Mouse (Mus musculus) forebrain, embryonic 14.5 days (tissue): Measurements from ENCODE around the gene Ttc13. TPM values are rescaled to one million over a fixed set of nuclear protein-coding genes. Genes with fewer than 3 reads are reported as not detected.
A peak's percentile ranks its signal among the peaks of the same experiment; 100 is the strongest.

Experiments
- ATAC-seq: fragments of 200-750 bp; cut with Nextera tagmentation; 2 replicates; pipeline ENCODE4 v1.8.0; 2017; ENCODE audit warnings: mild to moderate bottlenecking, moderate library complexity
- DNase-seq: peaks from one replicate; pipeline ENCODE4 v3.0.0-alpha.2; 2015; ENCODE audit warnings: low spot score
- H3K27ac ChIP-seq: fragments of 300-500 bp; sonication (generic); 2 replicates; pipeline ENCODE4 v1.5.1; 2014; ENCODE audit warnings: low read depth, mild to moderate bottlenecking, control low read depth, low read length, moderate library complexity
- H3K27me3 ChIP-seq: fragments of 300-500 bp; sonication (generic); replicated peaks from 2 replicates; pipeline ENCODE4 v1.6.1; 2014; ENCODE audit warnings: low read length, control low read depth, mixed read lengths; ENCODE audit not compliant: control insufficient read depth, insufficient read depth
- H3K36me3 ChIP-seq: fragments of 300-500 bp; sonication (generic); 2 replicates; pipeline ENCODE4 v1.6.1; 2014; ENCODE audit warnings: low read length, control low read depth; ENCODE audit not compliant: control insufficient read depth, insufficient read depth
- H3K4me1 ChIP-seq: fragments of 300-500 bp; sonication (generic); 2 replicates; pipeline ENCODE4 v1.6.1; 2014; ENCODE audit warnings: antibody characterized with exemption, low read length, control low read depth; ENCODE audit not compliant: control insufficient read depth, insufficient read depth
- H3K4me2 ChIP-seq: fragments of 300-500 bp; sonication (generic); 2 replicates; pipeline ENCODE4 v1.6.1; 2014; ENCODE audit warnings: mild to moderate bottlenecking, control low read depth, low read length
- H3K4me3 ChIP-seq: fragments of 300-500 bp; sonication (generic); 2 replicates; pipeline ENCODE4 v1.5.1; 2014; ENCODE audit warnings: low read depth, low read length, control low read depth
- H3K9ac ChIP-seq: fragments of 300-500 bp; sonication (generic); 2 replicates; pipeline ENCODE4 v1.6.1; 2014; ENCODE audit warnings: mild to moderate bottlenecking, low read length, control low read depth, moderate library complexity
- H3K9me3 ChIP-seq: fragments of 300-500 bp; sonication (generic); replicated peaks from 2 replicates; pipeline ENCODE4 v1.6.1; 2016; ENCODE audit warnings: low read length, control low read depth, mixed read lengths; ENCODE audit not compliant: control insufficient read depth
- WGBS: fragments of 180-500 bp; shearing (Covaris S2); extraction: QIAGEN DNeasy Blood & Tissue Kit; methylation state at CpG from one replicate; pipeline ENCODE4 v1.1.7; 2014; 5-methylcytosine and 5-hydroxymethylcytosine counted together
- polyA plus RNA-seq: library from polyadenylated mRNA; unstranded; fragments of >200 nt; fragmentation: Nextera tagmentation; extraction: Ambion mirVana; gene quantifications from 2 replicates; pipeline ENCODE4 v1.2.1, GENCODE M21; 2014

Ttc13 gene
- polyA plus RNA-seq, 1 experiment from 2014 or later: 48.7 TPM

GRCm38 (mm10) chr8:124677078-124677477 lies 44.7 kb downstream of the Ttc13 start:
- Histone ChIP-seq H3K27me3 (no peaks in the 10 kb centered on the region), H3K9me3 (no peaks in the 10 kb centered on the region), H3K9ac (no peak overlapping the region), H3K27ac (peak overlapping the region; percentile 63; the same call in 1 of the 2 replicates), H3K36me3 (peaks cover 87% of the 10 kb centered on the region), H3K4me1 (no peaks in the 10 kb centered on the region), H3K4me2 (no peak overlapping the region), H3K4me3 (no peak overlapping the region)
- WGBS: 80% methylated on average over 7 of the region's 7 CpGs
- DNase-seq: peak; percentile 4
- ATAC-seq: peak; percentile 22; the same call in 1 of the 2 replicates

DNA sequence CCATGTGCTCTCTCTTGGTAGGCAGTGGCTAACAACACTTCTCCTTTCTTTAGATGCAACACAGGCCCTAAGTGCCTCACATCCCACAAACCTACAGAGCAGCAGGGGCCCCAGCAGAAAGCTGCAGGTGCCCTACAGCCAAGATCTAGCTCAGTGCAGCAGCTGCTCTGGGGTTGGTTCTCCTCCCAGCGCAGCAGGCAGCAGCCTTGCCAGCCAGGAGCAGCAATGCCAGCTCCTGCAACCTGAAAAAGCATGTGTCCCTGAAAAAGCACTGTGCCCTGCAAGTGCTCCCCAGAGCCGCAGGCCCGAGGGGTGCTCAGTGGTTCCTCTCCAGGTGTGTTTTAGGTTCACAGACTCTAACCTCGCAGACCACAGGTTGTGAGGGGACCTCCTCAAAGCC lies 45.1 kb downstream of the Ttc13 start:
- Histone ChIP-seq H3K4me2 (no peak overlapping the region), H3K27me3 (no peaks in the 10 kb centered on the region), H3K4me1 (no peaks in the 10 kb centered on the region), H3K27ac (no peak overlapping the region), H3K9ac (peak overlapping the region; percentile 21; the same call in 1 of the 2 replicates), H3K9me3 (no peaks in the 10 kb centered on the region), H3K36me3 (peaks cover 87% of the 10 kb centered on the region), H3K4me3 (no peak overlapping the region)
- no peak for DNase-seq
- no peak for ATAC-seq
- WGBS: 95% methylated on average over 4 of the region's 4 CpGs

- no peak for DNase-seq
- WGBS: 100% methylated on average over 2 of the region's 2 CpGs
- Histone ChIP-seq H3K4me3 (no peak overlapping the region), H3K27ac (no peak overlapping the region), H3K4me2 (no peak overlapping the region), H3K4me1 (no peaks in the 10 kb centered on the region), H3K27me3 (no peaks in the 10 kb centered on the region), H3K9me3 (no peaks in the 10 kb centered on the region), H3K9ac (no peak overlapping the region), H3K36me3 (peaks cover 69% of the 10 kb centered on the region)
- no peak for ATAC-seq
These were observed 49.4 kb downstream of the Ttc13 start for GRCm38 (mm10) chr8:124672345-124672744.

GRCm38 (mm10) chr8:124668798-124669197 lies 53.0 kb downstream of the Ttc13 start:
- Histone ChIP-seq H3K36me3 (peaks cover 35% of the 10 kb centered on the region), H3K4me1 (no peaks in the 10 kb centered on the region), H3K9ac (no peak overlapping the region), H3K4me2 (no peak overlapping the region), H3K9me3 (no peaks in the 10 kb centered on the region), H3K4me3 (no peak overlapping the region), H3K27me3 (no peaks in the 10 kb centered on the region), H3K27ac (no peak overlapping the region)
- ATAC-seq (no peak), DNase-seq (no peak)
- WGBS: 86% methylated on average over 3 of the region's 3 CpGs

DNA sequence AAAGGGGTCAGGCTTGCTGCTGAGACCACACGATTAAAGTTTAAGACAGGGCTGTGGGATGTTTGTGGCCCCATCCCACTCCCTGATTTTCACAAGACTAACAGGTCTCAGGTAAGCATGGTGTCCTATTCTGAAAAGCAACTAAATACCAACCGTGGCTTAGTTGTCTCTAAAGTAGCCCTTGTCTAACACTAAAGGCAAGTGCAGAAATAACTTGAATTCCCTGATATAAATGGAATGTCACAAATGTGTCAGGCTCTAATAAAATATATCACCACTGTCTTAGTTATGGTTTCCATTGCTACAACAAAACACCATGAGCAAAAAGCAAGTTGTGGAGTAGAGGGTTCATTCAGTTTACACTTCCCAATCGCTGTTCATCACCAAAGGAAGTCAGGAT lies 57.4 kb downstream of the Ttc13 start:
- Histone ChIP-seq H3K9me3 (no peaks in the 10 kb centered on the region), H3K27ac (no peak overlapping the region), H3K4me2 (no peak overlapping the region), H3K9ac (no peak overlapping the region), H3K4me3 (no peak overlapping the region), H3K27me3 (no peaks in the 10 kb centered on the region), H3K36me3 (no peaks in the 10 kb centered on the region), H3K4me1 (peaks cover 25% of the 10 kb centered on the region)
- no peak for DNase-seq
- 92% methylated on average over 3 of the region's 3 CpGs for WGBS
- ATAC-seq: no peak

DNA sequence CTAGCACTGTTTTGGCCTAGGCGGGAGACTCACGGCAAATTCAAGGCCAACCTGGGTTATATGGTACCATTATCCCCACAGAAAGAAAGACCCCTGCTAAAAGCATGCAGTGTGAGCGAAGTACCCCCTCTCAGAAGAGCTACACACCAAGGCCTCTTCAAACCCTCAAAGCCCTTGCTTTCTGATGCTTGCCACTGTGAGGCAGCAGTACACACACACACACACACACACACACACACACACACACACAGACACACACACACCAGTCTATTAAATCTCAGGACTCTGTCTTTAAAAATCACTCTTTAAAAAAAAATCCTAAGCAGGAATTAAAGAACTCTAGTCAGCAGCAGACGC lies 57.9 kb downstream of the Ttc13 start:
- Histone ChIP-seq H3K36me3 (no peaks in the 10 kb centered on the region), H3K9me3 (no peaks in the 10 kb centered on the region), H3K4me3 (peak overlapping the region; percentile 92), H3K27me3 (no peaks in the 10 kb centered on the region), H3K9ac (peak overlapping the region; percentile 88), H3K27ac (peak overlapping the region; percentile 84), H3K4me1 (peaks cover 25% of the 10 kb centered on the region), H3K4me2 (peak overlapping the region; percentile 88)
- 48% methylated on average over 4 of the region's 4 CpGs for WGBS
- peak; percentile 46 for DNase-seq
- ATAC-seq: 0 out of 2 replicates have a peak, but pooled peaks have one; percentile 9

DNA sequence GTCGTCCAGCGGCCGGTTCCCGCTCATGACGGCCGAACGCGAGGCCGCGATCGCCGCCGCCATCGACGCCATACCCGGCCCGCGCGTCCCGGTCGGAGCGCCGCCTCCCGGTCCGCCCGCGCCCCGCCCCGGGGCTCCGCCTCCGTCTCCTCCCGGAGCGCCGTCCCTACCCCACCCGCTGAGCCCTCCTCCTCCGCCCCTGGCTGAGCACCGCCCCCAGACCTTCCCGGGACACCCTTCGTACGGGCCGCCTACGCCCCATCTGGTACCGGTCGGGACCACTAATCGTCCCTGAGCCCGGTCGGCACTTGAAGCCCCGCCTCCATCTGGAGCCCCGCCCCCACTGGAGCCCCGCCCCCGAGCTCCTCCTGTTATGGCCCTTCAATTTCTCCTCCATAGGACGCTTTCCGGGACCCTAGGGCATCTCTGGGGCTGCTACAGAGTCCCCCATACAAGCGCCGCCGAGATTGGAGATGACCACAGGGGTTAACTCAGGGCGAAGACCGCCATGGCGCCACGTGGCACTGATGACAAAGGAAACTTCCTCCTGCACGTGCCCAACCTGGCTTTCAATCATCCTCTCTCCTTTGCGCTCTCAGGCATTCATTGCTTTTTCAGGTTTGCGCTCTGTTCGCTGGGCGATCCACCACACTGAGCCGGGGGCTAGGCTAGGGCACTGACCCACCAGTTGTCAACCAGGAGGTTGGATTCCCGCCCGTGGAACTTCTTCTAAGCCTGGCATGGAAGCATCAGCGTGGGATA lies 58.5 kb downstream of the Ttc13 start, which contains the start of gene 2310022B05Rik:
Gene 2310022B05Rik, minus strand, starts transcription at position 258 of the 762 bp plus-strand sequence.
- peak within 1 kb of the TSS; percentile 84 for H3K27ac ChIP-seq
- H3K36me3 ChIP-seq: no peaks in the 10 kb centered on the region
- H3K27me3 ChIP-seq: no peaks in the 10 kb centered on the region
- peak within 1 kb of the TSS; percentile 88 for H3K9ac ChIP-seq
- H3K4me2 ChIP-seq: peak within 1 kb of the TSS; percentile 88
- under 1% methylated on average over 67 of the region's 69 CpGs for WGBS
- DNase-seq: peak; percentile 87
- ATAC-seq: peak; percentile 90
- H3K4me1 ChIP-seq: peaks cover 29% of the 10 kb centered on the region
- no peaks in the 10 kb centered on the region for H3K9me3 ChIP-seq
- peak within 1 kb of the TSS; percentile 92 for H3K4me3 ChIP-seq

GRCm38 (mm10) chr8:124662446-124663111 lies 59.2 kb downstream of the Ttc13 start:
- Histone ChIP-seq H3K27ac (peak overlapping the region; percentile 84), H3K4me2 (peak overlapping the region; percentile 88), H3K9me3 (no peaks in the 10 kb centered on the region), H3K4me1 (peaks cover 30% of the 10 kb centered on the region), H3K9ac (peak overlapping the region; percentile 88), H3K36me3 (no peaks in the 10 kb centered on the region), H3K27me3 (no peaks in the 10 kb centered on the region), H3K4me3 (peak overlapping the region; percentile 92)
- DNase-seq (no peak), ATAC-seq (peak; percentile 58)
- WGBS: under 1% methylated on average over 48 of the region's 49 CpGs

DNA sequence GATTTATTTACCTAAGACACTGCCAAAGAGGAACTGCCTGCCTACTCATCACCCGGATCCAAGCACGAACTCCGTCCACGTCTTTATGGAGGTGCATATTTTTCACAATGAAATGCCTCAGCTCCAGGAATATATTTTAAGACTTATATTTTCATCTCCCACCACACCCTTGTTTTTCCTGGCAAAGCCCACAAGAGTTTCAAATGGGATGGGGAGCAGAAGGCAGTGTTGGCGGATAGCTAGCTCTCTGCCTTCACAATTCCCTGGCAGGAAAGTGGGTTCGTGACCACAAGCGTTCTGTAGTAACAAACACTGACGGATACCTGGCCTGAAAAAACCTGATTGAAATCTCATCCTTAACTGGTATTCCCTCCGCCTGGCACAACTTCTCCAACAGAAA lies 60.0 kb downstream of the Ttc13 start:
- Histone ChIP-seq H3K9me3 (no peaks in the 10 kb centered on the region), H3K27ac (0 out of 2 replicates have a peak overlapping the region, but pooled peaks have one; percentile 9), H3K9ac (peak overlapping the region; percentile 88), H3K4me2 (peak overlapping the region; percentile 88), H3K36me3 (no peaks in the 10 kb centered on the region), H3K4me1 (peaks cover 30% of the 10 kb centered on the region), H3K4me3 (peak overlapping the region; percentile 92), H3K27me3 (no peaks in the 10 kb centered on the region)
- WGBS: 63% methylated on average over 9 of the region's 9 CpGs
- ATAC-seq (no peak), DNase-seq (no peak)
